In genomic region chr5:45284680-45285079, GRCm38 (mm10) we compare ENCODE assay signal across 27 mouse cellular contexts.
DNase-seq lines count a peak whose midpoint lies in the region; ATAC-seq lines count a peak whose summit lies in the region.
"Had no signal": no experiment of that assay in that cellular context is flagged by ENCODE, and none has a peak within 500 bp of the region (broad histone marks: within the 10 kb centered on the region; RNA-seq: fewer than 3 reads in every experiment).

No protein-coding gene starts in this region.

- H3K27me3 ChIP-seq in heart, embryonic 15.5 days = no peaks in the 10 kb centered on the region
- H3K27me3 ChIP-seq in kidney, embryonic 14.5 days (ENCODE audit: control insufficient read depth, insufficient read depth, low read length) = no peaks in the 10 kb centered on the region
- no peaks in the 10 kb centered on the region for H3K27me3 ChIP-seq in midbrain, embryonic 10.5 days (ENCODE audit: low read depth, poor library complexity, severe bottlenecking)
- H3K27me3 ChIP-seq in hindbrain, embryonic 12.5 days = no peaks in the 10 kb centered on the region
- H3K27me3 ChIP-seq: embryonic facial prominence, embryonic 15.5 days; forebrain, embryonic 15.5 days; limb, embryonic 12.5 days; liver, embryonic 12.5 days; neural tube, embryonic 15.5 days had no signal

- no peak for ATAC-seq in heart, embryonic 15.5 days (replicated peaks; ENCODE audit: insufficient number of reproducible peaks, insufficient read depth, low FRiP score, low read depth)
- no peak for ATAC-seq in kidney, embryonic 14.5 days (ENCODE audit: low FRiP score, low TSS enrichment)
- ATAC-seq in hindbrain, embryonic 12.5 days (ENCODE audit: low FRiP score) = no peak
- ATAC-seq: activated CD4-positive, CD25-positive, alpha-beta regulatory T cell, adult 4 months; forebrain, embryonic 15.5 days; hindbrain, postnatal 0 days; liver, embryonic 12.5 days had no signal

- H3K27ac ChIP-seq in heart, embryonic 15.5 days = peak overlapping the region; percentile 49; the same call in 1 of the 2 replicates
- H3K27ac ChIP-seq in kidney, embryonic 14.5 days (ENCODE audit: low read depth, low read length) = peak overlapping the region; percentile 61
- peak overlapping the region; percentile 83 for H3K27ac ChIP-seq in brown adipose tissue, adult 24 weeks (replicated peaks; ENCODE audit: low read depth, low read length)
- no peak overlapping the region for H3K27ac ChIP-seq in midbrain, embryonic 10.5 days (replicated peaks)
- H3K27ac ChIP-seq in hindbrain, embryonic 12.5 days = no peak overlapping the region
- H3K27ac ChIP-seq: forebrain, embryonic 15.5 days; hindbrain, postnatal 0 days; limb, embryonic 12.5 days; liver, embryonic 12.5 days; neural tube, embryonic 15.5 days had no signal

- DNase-seq in heart, adult 11 months = no peak
- DNase-seq in kidney, postnatal 10 days = no peak
- peak; percentile 41 for DNase-seq in 416B (ENCODE audit: low read depth)
- DNase-seq in midbrain, embryonic 10.5 days (ENCODE audit: low spot score) = no peak
- DNase-seq: adrenal gland, adult 8-10 months; cerebellum, adult 2 months; cerebellum, postnatal 25 days; embryo, embryonic 11 days; gastrocnemius, postnatal 25 days; layer of hippocampus, postnatal 36 days; lung, embryonic 14.5 days; right cerebral cortex, adult 18-20 months; right cerebral cortex, postnatal 4 days; thymus, postnatal 14 days had no signal

- no peaks in the 10 kb centered on the region for H3K4me1 ChIP-seq in heart, embryonic 15.5 days (replicated peaks)
- H3K4me1 ChIP-seq in kidney, embryonic 14.5 days (ENCODE audit: control insufficient read depth, insufficient read depth, low read length) = peaks cover 10% of the 10 kb centered on the region
- H3K4me1 ChIP-seq in brown adipose tissue, adult 24 weeks (ENCODE audit: control insufficient read depth, insufficient read depth, insufficient read length, low read length) = peaks cover 8% of the 10 kb centered on the region; the same call in 1 of the 2 replicates
- H3K4me1 ChIP-seq in midbrain, embryonic 10.5 days = peaks cover 26% of the 10 kb centered on the region
- H3K4me1 ChIP-seq in hindbrain, embryonic 12.5 days = peaks cover 13% of the 10 kb centered on the region
- H3K4me1 ChIP-seq: embryonic facial prominence, embryonic 15.5 days; liver, embryonic 12.5 days had no signal

- no peaks in the 10 kb centered on the region for H3K36me3 ChIP-seq in heart, embryonic 15.5 days
- no peaks in the 10 kb centered on the region for H3K36me3 ChIP-seq in kidney, embryonic 14.5 days (ENCODE audit: control insufficient read depth, insufficient read depth, low read length)
- no peaks in the 10 kb centered on the region for H3K36me3 ChIP-seq in midbrain, embryonic 10.5 days
- no peaks in the 10 kb centered on the region for H3K36me3 ChIP-seq in hindbrain, embryonic 12.5 days
- H3K36me3 ChIP-seq: embryonic facial prominence, embryonic 15.5 days; forebrain, embryonic 15.5 days; hindbrain, embryonic 10.5 days; limb, embryonic 12.5 days; liver, embryonic 12.5 days; neural tube, embryonic 15.5 days had no signal

- no peak overlapping the region for H3K4me3 ChIP-seq in heart, embryonic 15.5 days
- H3K4me3 ChIP-seq in kidney, embryonic 14.5 days (ENCODE audit: low read length) = no peak overlapping the region
- H3K4me3 ChIP-seq in brown adipose tissue, adult 24 weeks (ENCODE audit: insufficient read depth, low read depth, low read length) = no peak overlapping the region
- H3K4me3 ChIP-seq in midbrain, embryonic 10.5 days = no peak overlapping the region
- no peak overlapping the region for H3K4me3 ChIP-seq in hindbrain, embryonic 12.5 days
- H3K4me3 ChIP-seq: embryonic facial prominence, embryonic 15.5 days; forebrain, embryonic 15.5 days; hindbrain, embryonic 10.5 days; limb, embryonic 12.5 days; liver, embryonic 12.5 days; neural tube, embryonic 15.5 days had no signal

- H3K9ac ChIP-seq in heart, embryonic 15.5 days = no peak overlapping the region
- no peak overlapping the region for H3K9ac ChIP-seq in kidney, embryonic 14.5 days (ENCODE audit: low read depth, low read length)
- no peak overlapping the region for H3K9ac ChIP-seq in hindbrain, embryonic 12.5 days
- H3K9ac ChIP-seq: embryonic facial prominence, embryonic 15.5 days; forebrain, embryonic 15.5 days; limb, embryonic 12.5 days; liver, embryonic 12.5 days; lung, embryonic 14.5 days; neural tube, embryonic 15.5 days had no signal

- H3K9me3 ChIP-seq in heart, embryonic 15.5 days (replicated peaks) = no peaks in the 10 kb centered on the region
- H3K9me3 ChIP-seq in kidney, embryonic 14.5 days (ENCODE audit: control insufficient read depth, low read length) = no peaks in the 10 kb centered on the region
- H3K9me3 ChIP-seq in midbrain, embryonic 10.5 days (replicated peaks) = no peaks in the 10 kb centered on the region
- H3K9me3 ChIP-seq in hindbrain, embryonic 12.5 days (replicated peaks) = no peaks in the 10 kb centered on the region
- H3K9me3 ChIP-seq: embryonic facial prominence, embryonic 15.5 days; forebrain, embryonic 15.5 days; hindbrain, embryonic 10.5 days; limb, embryonic 12.5 days; liver, embryonic 12.5 days; neural tube, embryonic 15.5 days had no signal

- no peak overlapping the region for H3K4me2 ChIP-seq in heart, embryonic 15.5 days
- H3K4me2 ChIP-seq in kidney, embryonic 14.5 days (replicated peaks; ENCODE audit: low read depth, low read length) = no peak overlapping the region
- H3K4me2 ChIP-seq in hindbrain, embryonic 12.5 days (replicated peaks) = no peak overlapping the region
- H3K4me2 ChIP-seq: embryonic facial prominence, embryonic 15.5 days; forebrain, embryonic 15.5 days; limb, embryonic 12.5 days; liver, embryonic 12.5 days; lung, embryonic 14.5 days; midbrain, embryonic 11.5 days; neural tube, embryonic 15.5 days had no signal

Comparison
In these comparisons a context has a peak if more than half of its experiments do, and no peak if none do; other contexts are left out.
1. H3K27ac ChIP-seq: peak in heart, embryonic 15.5 days (single experiment), kidney, embryonic 14.5 days (single experiment) and brown adipose tissue, adult 24 weeks (single experiment); none in midbrain, embryonic 10.5 days (single experiment) and hindbrain, embryonic 12.5 days (single experiment).